Mouse (Mus musculus) erythroblast, embryonic 14.5 days (primary cell): Measurements from ENCODE around the gene Ghrh.

Source experiments
- GATA1 ChIP-seq: IDR thresholded peaks from 2 replicates; pipeline ENCODE4 v1.6.1; 2012; ENCODE audit warnings: low read length, inconsistent platforms, mixed read lengths
- TAL1 ChIP-seq: IDR thresholded peaks from 3 replicates; pipeline ENCODE4 v1.6.1; 2012; ENCODE audit warnings: low read length, inconsistent platforms, mixed read lengths

GRCm38 (mm10) chr2:157313718-157314117 lies 33.6 kb downstream of the Ghrh start:
- TF ChIP-seq TAL1 = no peak
- no peak for TF ChIP-seq GATA1
